Mouse (Mus musculus): Measurements from ENCODE around the gene Otog. TPM values are rescaled to one million over a fixed set of nuclear protein-coding genes. Genes with fewer than 3 reads are reported as not detected.
A peak's percentile ranks its signal among the peaks of the same experiment; 100 is the strongest.

Otog gene
- polyA plus RNA-seq, 1 experiment from 2014 or later, result not detected

GRCm38 (mm10) chr7:46282276-46282675, 41.5 kb downstream of the Otog start:
- H3K36me3 ChIP-seq, result no peaks in the 10 kb centered on the region
- H3K4me1 ChIP-seq (replicated peaks), result peaks cover 9% of the 10 kb centered on the region; the same call in 1 of the 2 replicates
- H3K4me3 ChIP-seq, result no peak overlapping the region
- no peaks in the 10 kb centered on the region for H3K9me3 ChIP-seq (replicated peaks)
- no peak overlapping the region for H3K27ac ChIP-seq (ENCODE audit: poor library complexity, severe bottlenecking)
- WGBS, result 58% methylated on average over 7 of the region's 7 CpGs
- H3K27me3 ChIP-seq (replicated peaks), result peaks cover 67% of the 10 kb centered on the region
- no peak for ATAC-seq (ENCODE audit: insufficient number of reproducible peaks, low FRiP score)
- no peak overlapping the region for H3K9ac ChIP-seq
- no peak overlapping the region for H3K4me2 ChIP-seq

GRCm38 (mm10) chr7:46283681-46284080, 42.9 kb downstream of the Otog start:
- ATAC-seq (ENCODE audit: insufficient number of reproducible peaks, low FRiP score), result 0 out of 2 replicates have a peak, but pooled peaks have one; percentile 17
- no peaks in the 10 kb centered on the region for H3K36me3 ChIP-seq
- peaks cover 76% of the 10 kb centered on the region for H3K27me3 ChIP-seq (replicated peaks)
- no peak overlapping the region for H3K27ac ChIP-seq (ENCODE audit: poor library complexity, severe bottlenecking)
- 50% methylated on average over 10 of the region's 10 CpGs for WGBS
- no peak overlapping the region for H3K9ac ChIP-seq
- no peak overlapping the region for H3K4me2 ChIP-seq
- H3K9me3 ChIP-seq (replicated peaks), result no peaks in the 10 kb centered on the region
- H3K4me1 ChIP-seq (replicated peaks), result peaks cover 9% of the 10 kb centered on the region; the same call in 1 of the 2 replicates
- no peak overlapping the region for H3K4me3 ChIP-seq

- no peak overlapping the region for H3K9ac ChIP-seq
- no peak for ATAC-seq (ENCODE audit: insufficient number of reproducible peaks, low FRiP score)
- 76% methylated on average over 12 of the region's 12 CpGs for WGBS
- H3K4me3 ChIP-seq, result no peak overlapping the region
- H3K4me1 ChIP-seq (replicated peaks), result peaks cover 9% of the 10 kb centered on the region; the same call in 1 of the 2 replicates
- H3K27ac ChIP-seq (ENCODE audit: poor library complexity, severe bottlenecking), result no peak overlapping the region
- H3K9me3 ChIP-seq (replicated peaks), result no peaks in the 10 kb centered on the region
- H3K36me3 ChIP-seq, result no peaks in the 10 kb centered on the region
- H3K27me3 ChIP-seq (replicated peaks), result peaks cover 87% of the 10 kb centered on the region
- no peak overlapping the region for H3K4me2 ChIP-seq
These were observed 44.5 kb downstream of the Otog start for GRCm38 (mm10) chr7:46285161-46285839.

- ATAC-seq (ENCODE audit: insufficient number of reproducible peaks, low FRiP score), result no peak
- no peaks in the 10 kb centered on the region for H3K36me3 ChIP-seq
- H3K27me3 ChIP-seq (replicated peaks), result peaks cover 86% of the 10 kb centered on the region
- no peaks in the 10 kb centered on the region for H3K9me3 ChIP-seq (replicated peaks)
- H3K27ac ChIP-seq (ENCODE audit: poor library complexity, severe bottlenecking), result no peak overlapping the region
- H3K9ac ChIP-seq, result no peak overlapping the region
- H3K4me1 ChIP-seq (replicated peaks), result peaks cover 9% of the 10 kb centered on the region; the same call in 1 of the 2 replicates
- 80% methylated on average over 4 of the region's 4 CpGs for WGBS
- no peak overlapping the region for H3K4me3 ChIP-seq
- H3K4me2 ChIP-seq, result no peak overlapping the region
These were observed 45.6 kb downstream of the Otog start for GRCm38 (mm10) chr7:46286391-46286790.

- H3K9ac ChIP-seq, result no peak overlapping the region
- no peak overlapping the region for H3K4me3 ChIP-seq
- H3K27ac ChIP-seq (ENCODE audit: poor library complexity, severe bottlenecking), result no peak overlapping the region
- no peaks in the 10 kb centered on the region for H3K36me3 ChIP-seq
- H3K27me3 ChIP-seq (replicated peaks), result peaks cover 84% of the 10 kb centered on the region
- no peak for ATAC-seq (ENCODE audit: insufficient number of reproducible peaks, low FRiP score)
- H3K9me3 ChIP-seq (replicated peaks), result no peaks in the 10 kb centered on the region
- 26% methylated on average over 8 of the region's 8 CpGs for WGBS
- no peak overlapping the region for H3K4me2 ChIP-seq
- H3K4me1 ChIP-seq (replicated peaks), result peaks cover 9% of the 10 kb centered on the region; the same call in 1 of the 2 replicates
These were observed 46.3 kb downstream of the Otog start for GRCm38 (mm10) chr7:46287051-46287450.

GRCm38 (mm10) chr7:46296330-46296729, 55.5 kb downstream of the Otog start:
- no peaks in the 10 kb centered on the region for H3K36me3 ChIP-seq
- 18% methylated on average over 6 of the region's 6 CpGs for WGBS
- no peak overlapping the region for H3K27ac ChIP-seq (ENCODE audit: poor library complexity, severe bottlenecking)
- no peak for ATAC-seq (ENCODE audit: insufficient number of reproducible peaks, low FRiP score)
- peaks cover 63% of the 10 kb centered on the region for H3K27me3 ChIP-seq (replicated peaks)
- H3K9me3 ChIP-seq (replicated peaks), result no peaks in the 10 kb centered on the region
- H3K9ac ChIP-seq, result no peak overlapping the region
- H3K4me3 ChIP-seq, result no peak overlapping the region
- H3K4me2 ChIP-seq, result no peak overlapping the region
- H3K4me1 ChIP-seq (replicated peaks), result no peaks in the 10 kb centered on the region

- 77% methylated on average over 12 of the region's 12 CpGs for WGBS
- Histone ChIP-seq H3K4me3 (no peak overlapping the region), H3K9me3 (replicated peaks) (no peaks in the 10 kb centered on the region), H3K27ac (ENCODE audit: poor library complexity, severe bottlenecking) (no peak overlapping the region), H3K27me3 (replicated peaks) (peaks cover 78% of the 10 kb centered on the region), H3K36me3 (no peaks in the 10 kb centered on the region), H3K4me2 (no peak overlapping the region), H3K9ac (no peak overlapping the region), H3K4me1 (replicated peaks) (no peaks in the 10 kb centered on the region)
- no peak for ATAC-seq (ENCODE audit: insufficient number of reproducible peaks, low FRiP score)
These were observed 60.3 kb downstream of the Otog start for GRCm38 (mm10) chr7:46301031-46301632.

GRCm38 (mm10) chr7:46313486-46313885, 72.7 kb downstream of the Otog start:
- ATAC-seq (ENCODE audit: insufficient number of reproducible peaks, low FRiP score), result no peak
- Histone ChIP-seq H3K9ac (no peak overlapping the region), H3K27me3 (replicated peaks) (peaks cover 39% of the 10 kb centered on the region), H3K27ac (ENCODE audit: poor library complexity, severe bottlenecking) (no peak overlapping the region), H3K36me3 (no peaks in the 10 kb centered on the region), H3K9me3 (replicated peaks) (no peaks in the 10 kb centered on the region), H3K4me2 (no peak overlapping the region), H3K4me3 (no peak overlapping the region), H3K4me1 (replicated peaks) (peaks cover 7% of the 10 kb centered on the region)
- WGBS, result 39% methylated on average over 6 of the region's 6 CpGs

- Histone ChIP-seq H3K36me3 (no peaks in the 10 kb centered on the region), H3K27ac (ENCODE audit: poor library complexity, severe bottlenecking) (no peak overlapping the region), H3K4me3 (no peak overlapping the region), H3K4me2 (no peak overlapping the region), H3K27me3 (replicated peaks) (peaks cover 34% of the 10 kb centered on the region), H3K9me3 (replicated peaks) (no peaks in the 10 kb centered on the region), H3K9ac (no peak overlapping the region), H3K4me1 (replicated peaks) (peaks cover 7% of the 10 kb centered on the region)
- no peak for ATAC-seq (ENCODE audit: insufficient number of reproducible peaks, low FRiP score)
- WGBS, result 41% methylated on average over 6 of the region's 6 CpGs
These were observed 73.6 kb downstream of the Otog start for GRCm38 (mm10) chr7:46314220-46315009.

- Histone ChIP-seq H3K27me3 (replicated peaks) (peaks cover 28% of the 10 kb centered on the region), H3K4me3 (no peak overlapping the region)
- WGBS, result 62% methylated on average over 4 of the region's 4 CpGs
These were observed 74.9 kb downstream of the Otog start for GRCm38 (mm10) chr7:46315692-46316091.

GRCm38 (mm10) chr7:46316948-46317347, 76.2 kb downstream of the Otog start:
- Histone ChIP-seq H3K4me1 (replicated peaks) (peaks cover 7% of the 10 kb centered on the region), H3K4me2 (no peak overlapping the region), H3K9ac (no peak overlapping the region), H3K9me3 (replicated peaks) (no peaks in the 10 kb centered on the region; the same call in 1 of the 2 replicates), H3K27me3 (replicated peaks) (peaks cover 16% of the 10 kb centered on the region; the same call in 1 of the 2 replicates), H3K36me3 (no peaks in the 10 kb centered on the region), H3K4me3 (no peak overlapping the region), H3K27ac (ENCODE audit: poor library complexity, severe bottlenecking) (no peak overlapping the region)
- no peak for ATAC-seq (ENCODE audit: insufficient number of reproducible peaks, low FRiP score)
- 8% methylated on average over 7 of the region's 7 CpGs for WGBS

More at GRCm38 (mm10) chr7:46315692-46316091, 74.9 kb downstream of the Otog start:
- Histone ChIP-seq H3K27ac (ENCODE audit: poor library complexity, severe bottlenecking) (no peak overlapping the region), H3K4me1 (replicated peaks) (peaks cover 7% of the 10 kb centered on the region), H3K9ac (no peak overlapping the region), H3K4me2 (no peak overlapping the region), H3K9me3 (replicated peaks) (no peaks in the 10 kb centered on the region), H3K36me3 (no peaks in the 10 kb centered on the region)
- no peak for ATAC-seq (ENCODE audit: insufficient number of reproducible peaks, low FRiP score)
